Mouse (Mus musculus) layer of hippocampus, postnatal 10 days (tissue): Measurements from ENCODE around the gene Mdfic. TPM values are rescaled to one million over a fixed set of nuclear protein-coding genes. Genes with fewer than 3 reads are reported as not detected.

ENCODE experiments used
- DNase-seq, 2 experiments: peaks; one replicate each; pipeline ENCODE4 v3.0.0; 2021; ENCODE audit warnings: low spot score in 2 of 2
- total RNA-seq, 2 experiments: library from RNA; stranded (reverse); gene quantifications; 2 replicates each; pipeline ENCODE4 v1.2.3; 2021

The Mdfic gene
- total RNA-seq, 2 experiments from 2014 or later, result 4.0 to 6.0 TPM

GRCm38 (mm10) chr6:15739132-15739531, 18.7 kb downstream of the Mdfic start:
- DNase-seq, result no peak

GRCm38 (mm10) chr6:15742591-15743149, 22.2 kb downstream of the Mdfic start:
- DNase-seq, result no peak

GRCm38 (mm10) chr6:15743291-15743792, 22.9 kb downstream of the Mdfic start:
- no peak for DNase-seq

- DNase-seq, result no peak
These were observed 23.3 kb downstream of the Mdfic start for GRCm38 (mm10) chr6:15743793-15744192.

- peak in 1 of 2 experiments; percentile 19 for DNase-seq
These were observed 24.9 kb downstream of the Mdfic start for GRCm38 (mm10) chr6:15745313-15745712.

- DNase-seq, result no peak
These were observed 25.4 kb downstream of the Mdfic start for GRCm38 (mm10) chr6:15745891-15746290.

GRCm38 (mm10) chr6:15747396-15748155, 27.1 kb downstream of the Mdfic start:
- DNase-seq, result no peak

GRCm38 (mm10) chr6:15748236-15748635, 27.8 kb downstream of the Mdfic start:
- no peak for DNase-seq

- DNase-seq, result no peak
These were observed 28.5 kb downstream of the Mdfic start for GRCm38 (mm10) chr6:15748943-15749342.

GRCm38 (mm10) chr6:15750101-15750500, 29.6 kb downstream of the Mdfic start:
- no peak for DNase-seq

GRCm38 (mm10) chr6:15751375-15751774, 30.9 kb downstream of the Mdfic start:
- no peak for DNase-seq

GRCm38 (mm10) chr6:15752160-15752559, 31.7 kb downstream of the Mdfic start:
- no peak for DNase-seq

GRCm38 (mm10) chr6:15753208-15753607, 32.7 kb downstream of the Mdfic start:
- no peak for DNase-seq

- DNase-seq, result no peak
These were observed 37.9 kb downstream of the Mdfic start for GRCm38 (mm10) chr6:15758394-15758793.

- DNase-seq, result no peak
These were observed 40.3 kb downstream of the Mdfic start for GRCm38 (mm10) chr6:15760750-15761149.

GRCm38 (mm10) chr6:15764039-15764438, 43.6 kb downstream of the Mdfic start:
- DNase-seq, result no peak

GRCm38 (mm10) chr6:15767460-15767859, 47.0 kb downstream of the Mdfic start:
- DNase-seq, result no peak

GRCm38 (mm10) chr6:15770128-15770527, 49.7 kb downstream of the Mdfic start:
- DNase-seq, result no peak

GRCm38 (mm10) chr6:15777070-15777469, 56.6 kb downstream of the Mdfic start:
- DNase-seq, result no peak

GRCm38 (mm10) chr6:15780127-15780526, 59.7 kb downstream of the Mdfic start:
- no peak for DNase-seq

GRCm38 (mm10) chr6:15780688-15781087, 60.2 kb downstream of the Mdfic start:
- no peak for DNase-seq
